Mouse (Mus musculus): ENCODE measurements around the gene Pde7b.

Gene Pde7b

GRCm38 (mm10) chr10:20421299-20421883, 303.5 kb downstream of the Pde7b start:
- DNase-seq (ENCODE audit: low spot score), result no peak

DNA sequence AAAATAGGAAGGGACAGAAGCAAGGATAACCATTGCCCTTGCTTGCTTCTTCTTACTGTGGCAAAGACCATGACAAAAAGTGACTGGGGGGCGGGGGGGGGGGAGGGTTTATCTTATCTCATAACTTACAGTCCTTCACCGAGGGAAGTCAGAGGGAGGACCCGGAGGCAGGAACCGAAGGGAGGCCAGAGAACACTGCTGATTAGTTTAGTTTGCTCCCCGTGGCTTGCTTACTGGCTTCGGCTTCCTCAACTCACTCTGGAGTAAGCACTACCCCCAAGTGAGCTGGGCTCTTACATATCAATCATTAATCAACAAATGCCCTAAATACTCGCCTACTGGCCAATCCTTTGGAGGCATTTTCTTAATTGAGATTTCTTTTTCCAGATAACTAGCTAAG, 304.6 kb downstream of the Pde7b start:
- DNase-seq (ENCODE audit: low spot score), result no peak

DNA sequence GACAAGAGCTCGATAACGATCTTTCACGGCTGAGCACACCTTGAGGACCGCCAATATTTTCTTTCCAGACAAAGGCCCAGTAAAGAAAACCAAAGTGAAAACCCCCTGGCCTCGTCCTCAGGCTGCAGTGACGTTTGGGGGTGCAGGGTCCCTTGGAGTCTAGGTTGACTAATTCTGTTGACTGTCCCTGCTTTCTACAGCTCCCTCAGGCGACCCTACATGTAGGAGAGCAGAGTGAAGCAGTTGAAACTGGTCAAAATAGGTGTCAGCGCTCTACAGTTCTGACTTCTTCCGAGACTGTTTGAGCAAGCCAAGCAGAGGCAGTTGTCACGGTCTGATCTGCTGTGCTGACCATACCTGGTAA, 306.0 kb downstream of the Pde7b start:
- no peak for DNase-seq (ENCODE audit: low spot score)

DNA sequence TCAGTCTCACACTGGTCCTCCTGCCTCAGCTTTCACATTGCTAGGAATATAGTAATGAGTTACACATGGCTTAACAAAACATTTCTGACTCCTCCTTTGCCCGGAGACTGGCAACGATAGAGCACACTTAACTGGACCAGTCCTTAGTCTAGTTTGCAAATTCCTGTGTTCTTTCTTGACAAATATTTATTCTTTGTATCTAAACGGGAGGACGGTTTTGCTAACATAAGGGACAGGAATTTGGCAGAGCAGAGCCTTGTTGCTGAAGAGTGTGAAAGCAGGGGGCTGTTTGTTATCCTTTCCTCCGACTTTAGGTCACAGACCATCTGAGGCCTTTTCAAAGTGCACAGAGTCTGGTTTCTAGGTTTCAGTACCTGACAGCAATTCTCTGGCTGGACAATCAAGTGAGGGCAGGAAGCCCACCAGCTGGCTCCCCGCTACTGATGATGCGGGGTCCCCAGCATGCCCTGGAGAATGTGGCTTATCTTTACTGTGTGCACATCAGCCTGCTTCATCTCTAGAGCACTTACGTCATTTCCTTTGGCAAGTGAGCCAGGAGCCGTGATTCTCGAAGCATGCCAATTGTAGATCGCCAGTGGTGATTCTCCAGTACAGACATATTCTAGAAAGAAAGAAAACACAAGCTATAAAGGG, 306.5 kb downstream of the Pde7b start:
- DNase-seq (ENCODE audit: low spot score), result no peak

- DNase-seq (ENCODE audit: low spot score), result no peak
Measured at GRCm38 (mm10) chr10:20409181-20409580, 315.7 kb downstream of the Pde7b start.

DNA sequence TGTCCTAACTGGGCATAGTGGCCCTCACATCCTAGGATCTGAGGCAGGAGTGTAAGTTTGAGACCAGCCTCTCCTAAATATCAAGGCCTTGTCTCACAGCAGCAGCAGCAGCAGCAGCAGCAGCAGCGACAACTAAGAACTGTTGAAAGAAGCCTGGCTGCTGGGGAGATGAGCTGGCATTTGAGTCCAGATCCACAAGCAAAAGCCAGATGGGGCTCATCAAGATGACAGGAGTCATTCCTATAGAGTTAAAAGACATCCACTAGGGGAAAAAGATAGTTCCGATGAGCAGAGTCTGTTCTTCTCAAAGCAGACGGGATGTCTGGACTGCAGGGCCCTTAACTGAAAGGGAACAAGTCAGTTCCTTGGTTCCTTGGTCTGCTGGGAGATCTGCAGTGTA, 316.5 kb downstream of the Pde7b start:
- no peak for DNase-seq (ENCODE audit: low spot score)

- DNase-seq (ENCODE audit: low spot score), result no peak
Measured at GRCm38 (mm10) chr10:20405471-20405870, 319.4 kb downstream of the Pde7b start.

DNA sequence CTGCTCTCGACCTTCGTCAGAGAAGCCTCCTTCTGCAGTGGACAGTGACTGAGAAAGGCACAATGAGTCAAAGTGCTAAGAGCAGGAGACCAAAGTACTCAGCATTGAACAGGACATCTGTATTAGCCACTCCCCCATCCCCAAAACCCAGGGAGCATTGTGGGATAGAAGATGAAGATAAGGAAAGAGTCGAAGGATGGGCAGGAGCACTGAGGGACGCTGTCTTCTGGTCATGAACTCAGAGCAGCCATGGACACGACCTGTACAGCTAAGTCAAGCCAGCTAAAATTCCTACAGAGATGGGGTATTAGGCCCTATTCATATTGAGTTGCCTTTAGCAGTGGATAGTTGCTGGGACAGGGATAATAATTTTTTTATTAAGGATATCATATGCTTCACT, 321.9 kb downstream of the Pde7b start:
- DNase-seq (ENCODE audit: low spot score), result no peak

DNA sequence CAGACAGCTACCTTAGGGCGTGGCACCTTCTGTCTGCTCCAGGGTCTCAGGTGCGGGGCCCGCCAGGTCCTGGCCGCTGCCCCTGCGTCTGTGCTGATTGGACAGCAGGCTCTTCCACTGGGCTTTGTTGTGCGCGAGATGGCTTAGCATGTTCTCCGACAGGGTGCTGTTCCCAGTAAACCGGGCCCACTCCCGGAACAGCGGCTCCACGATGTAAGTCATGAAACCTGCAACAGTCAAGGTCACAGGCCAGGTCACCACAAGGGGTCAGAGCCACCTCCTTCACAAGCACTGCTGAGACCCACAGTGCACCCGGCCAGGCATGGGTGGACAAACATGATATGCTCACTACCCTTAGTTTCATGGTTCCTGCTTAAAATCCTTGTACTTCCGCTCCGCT, 324.5 kb downstream of the Pde7b start:
- DNase-seq (ENCODE audit: low spot score), result no peak

GRCm38 (mm10) chr10:20398641-20399390, 326.1 kb downstream of the Pde7b start:
- no peak for DNase-seq (ENCODE audit: low spot score)

GRCm38 (mm10) chr10:20398224-20398623, 326.7 kb downstream of the Pde7b start:
- peak; percentile 6 for DNase-seq (ENCODE audit: low spot score)

GRCm38 (mm10) chr10:20395778-20396177, 329.1 kb downstream of the Pde7b start:
- no peak for DNase-seq (ENCODE audit: low spot score)

GRCm38 (mm10) chr10:20394815-20395214, 330.1 kb downstream of the Pde7b start:
- DNase-seq (ENCODE audit: low spot score), result no peak

- no peak for DNase-seq (ENCODE audit: low spot score)
Measured at GRCm38 (mm10) chr10:20390568-20390967, 334.3 kb downstream of the Pde7b start.

DNA sequence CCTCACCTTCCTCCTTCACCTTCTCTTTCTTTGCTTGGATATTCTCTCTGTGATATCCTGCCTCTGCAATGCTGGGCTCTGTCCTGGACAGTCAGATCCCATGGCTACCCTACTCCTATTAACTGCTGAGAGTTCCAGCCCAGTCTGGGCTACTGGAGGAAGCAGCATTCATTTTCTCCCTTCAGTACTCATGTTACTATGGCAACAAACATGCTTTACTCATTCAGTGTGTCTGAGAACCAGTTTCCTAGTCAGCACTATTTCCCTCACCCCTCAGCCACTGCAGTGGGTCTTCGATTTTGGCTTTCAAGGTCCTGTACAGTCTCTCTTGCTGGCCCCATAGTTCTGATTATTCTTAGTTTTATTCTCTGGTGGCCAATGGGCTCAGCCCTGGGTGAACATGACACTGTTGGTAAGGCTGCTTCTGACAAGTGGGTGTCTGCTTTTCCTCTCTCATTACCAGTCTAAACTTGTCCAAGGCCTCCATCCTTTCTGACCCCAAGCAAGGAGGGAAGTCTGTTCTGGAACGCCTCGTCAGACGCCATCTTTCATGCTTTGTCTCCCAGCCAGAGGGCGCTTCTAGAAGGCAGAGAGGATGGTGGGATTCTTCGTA, 342.0 kb downstream of the Pde7b start:
- DNase-seq (ENCODE audit: low spot score), result no peak

DNA sequence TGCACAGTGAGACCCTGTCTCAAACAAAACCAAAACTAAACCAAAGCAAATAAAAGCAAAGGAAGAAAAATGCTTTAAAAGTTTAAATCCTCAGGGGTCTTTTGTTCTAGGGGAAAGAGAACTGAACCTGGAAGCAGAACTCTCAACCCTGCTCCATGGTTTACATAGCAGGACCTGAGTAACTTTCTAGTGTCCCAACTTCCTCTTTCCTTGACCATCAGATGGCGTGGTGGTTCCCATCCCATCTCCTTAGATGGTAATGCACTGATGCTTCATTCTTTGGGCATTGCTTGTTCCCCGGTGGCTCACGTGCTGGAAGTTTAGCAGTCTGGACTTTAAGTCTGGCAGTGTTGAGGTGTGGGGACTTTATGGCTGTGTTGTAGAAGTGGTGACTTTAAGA, 343.5 kb downstream of the Pde7b start:
- DNase-seq (ENCODE audit: low spot score), result no peak

GRCm38 (mm10) chr10:20380798-20381197, 344.1 kb downstream of the Pde7b start:
- no peak for DNase-seq (ENCODE audit: low spot score)

DNA sequence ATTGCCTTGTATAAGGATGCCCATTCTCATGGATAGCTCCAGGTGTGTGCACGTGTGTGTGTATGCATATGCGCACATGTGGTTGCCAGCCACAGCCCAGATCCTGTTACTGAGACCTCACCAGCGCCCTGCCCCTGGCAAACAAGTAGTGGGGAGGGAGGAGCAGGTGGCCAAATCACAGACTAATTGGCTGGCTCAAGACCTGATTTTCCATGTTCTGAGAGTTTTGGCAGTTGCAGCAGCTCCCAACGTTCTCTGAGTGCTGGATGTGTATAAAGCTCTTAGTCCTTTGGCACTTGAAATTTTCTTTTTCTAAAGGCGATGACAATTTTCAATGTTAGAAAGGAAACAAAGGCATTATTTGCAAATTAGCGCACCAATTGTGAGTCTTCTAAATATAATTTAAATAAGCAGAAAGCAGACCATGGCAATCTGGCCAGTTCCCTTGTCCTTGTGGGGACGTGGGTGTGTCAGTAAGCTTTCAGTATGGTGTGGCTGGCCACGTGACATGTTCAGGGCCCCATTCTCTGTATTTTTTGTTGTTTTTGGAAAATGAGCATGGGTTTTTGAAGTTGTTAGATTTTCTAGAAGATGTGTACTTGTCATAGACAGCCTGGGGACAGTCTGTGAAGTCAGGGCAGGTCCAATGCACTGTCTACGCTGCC, 345.7 kb downstream of the Pde7b start:
- DNase-seq (ENCODE audit: low spot score), result no peak

DNA sequence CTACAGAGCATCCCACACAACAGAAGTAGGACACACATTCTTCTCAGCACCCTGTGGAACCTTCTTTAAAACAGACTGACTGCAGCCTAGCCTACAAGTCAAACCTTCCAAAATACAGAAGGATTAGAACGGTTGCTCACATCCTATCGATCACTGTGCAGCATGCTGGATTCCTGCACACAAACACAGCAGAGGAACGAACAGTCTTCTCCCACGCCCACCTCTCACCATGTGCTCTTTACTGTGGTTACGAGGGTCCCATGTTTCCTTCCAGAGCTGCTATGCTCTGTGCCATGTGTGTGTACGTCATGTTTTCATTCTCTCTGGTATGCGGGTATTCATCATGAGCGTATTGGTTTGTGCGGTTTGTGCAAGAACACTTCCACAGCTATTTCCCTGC, 347.3 kb downstream of the Pde7b start:
- DNase-seq (ENCODE audit: low spot score), result peak; percentile 12

DNA sequence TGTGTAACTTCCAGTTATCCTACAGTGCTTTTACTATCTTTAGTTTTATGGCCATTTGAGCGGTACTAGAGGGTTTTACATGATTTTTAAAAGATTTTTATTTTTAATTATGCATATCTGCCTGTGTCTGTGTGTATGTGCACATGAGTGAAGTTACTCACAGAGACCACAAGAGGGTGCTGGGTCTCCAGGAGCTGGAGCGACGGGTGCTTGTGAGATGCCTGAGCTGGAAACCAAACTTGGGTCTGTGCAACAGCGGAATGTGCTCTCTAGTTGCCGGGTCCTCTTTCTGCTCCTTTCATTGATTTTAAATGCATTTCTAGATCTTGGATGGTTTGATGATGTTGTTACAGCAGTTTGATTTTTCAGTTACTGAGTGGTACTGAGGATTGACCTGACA, 352.8 kb downstream of the Pde7b start:
- DNase-seq (ENCODE audit: low spot score), result no peak

DNA sequence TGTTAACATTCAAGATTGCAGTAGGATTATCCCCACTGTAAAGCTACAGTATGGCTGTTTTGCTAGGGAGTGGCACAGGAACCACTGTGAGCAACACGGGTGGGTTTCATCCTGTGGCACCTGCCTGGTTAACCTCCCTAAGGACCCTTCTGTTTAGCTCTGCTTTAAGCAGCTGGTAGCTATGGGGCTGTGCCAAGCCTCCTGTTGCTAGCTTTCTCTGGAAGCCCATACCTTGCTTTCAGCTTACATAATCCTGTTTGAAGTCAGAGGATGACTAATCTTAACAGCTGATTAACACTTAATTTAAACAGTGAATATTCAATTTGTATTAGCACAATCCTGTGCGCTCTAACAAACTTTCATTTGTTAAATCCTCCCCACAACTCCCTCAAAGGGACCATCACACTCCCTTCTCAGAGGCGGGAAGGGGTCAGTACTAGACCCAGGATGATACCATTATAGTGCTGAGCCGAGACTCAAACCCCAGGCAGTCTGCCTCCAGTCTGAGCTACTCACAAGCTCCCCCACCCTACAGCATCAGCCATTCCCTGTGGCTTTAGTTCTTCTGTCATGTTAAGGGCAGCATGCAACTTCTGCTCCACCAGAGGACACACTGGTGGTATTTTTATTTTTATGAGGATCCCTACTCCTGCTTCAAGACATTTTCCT, 362.3 kb downstream of the Pde7b start:
- DNase-seq (ENCODE audit: low spot score), result no peak

All from T-cell, adult 2 months (primary cell).